Mouse (Mus musculus) MEL (cell line): ENCODE measurements around the gene Heg1. TPM values are rescaled to one million over a fixed set of nuclear protein-coding genes. Genes with fewer than 3 reads are reported as not detected.

Source experiments
- DNase-seq: peaks from one replicate; pipeline ENCODE4 v3.0.0; 2011; ENCODE audit warnings: low read depth, low spot score
- H3K27ac ChIP-seq: 2 replicates; pipeline ENCODE4 v1.5.1; 2012; ENCODE audit warnings: low read depth, mild to moderate bottlenecking, control low read depth, low read length, moderate library complexity; ENCODE audit not compliant: control insufficient read depth
- H3K27me3 ChIP-seq, 2 experiments: fragments of 150-350 bp in 1 of 2; sonication (generic) in 1 of 2; 2 replicates each; pipeline ENCODE4 v1.6.1; 2012; ENCODE audit warnings: low read length in 2 of 2, mild to moderate bottlenecking in 2 of 2, improper control_type of control experiment in 1 of 2, moderate library complexity in 1 of 2; ENCODE audit not compliant: insufficient read depth in 2 of 2, control insufficient read depth in 1 of 2
- H3K36me3 ChIP-seq, 2 experiments: 2 replicates each; pipeline ENCODE4 v1.6.1; 2012 to 2014; ENCODE audit warnings: low read length in 2 of 2, improper control_type of control experiment in 1 of 2, inconsistent platforms in 1 of 2, mild to moderate bottlenecking in 1 of 2; ENCODE audit not compliant: insufficient read depth in 2 of 2, control insufficient read depth in 1 of 2
- H3K4me1 ChIP-seq, 2 experiments: fragments of 150-350 bp in 1 of 2; sonication (generic) in 1 of 2; 2 replicates each; pipeline ENCODE4 v1.6.1; 2012; ENCODE audit warnings: low read length in 2 of 2, improper control_type of control experiment in 1 of 2, mild to moderate bottlenecking in 1 of 2; ENCODE audit not compliant: insufficient read depth in 2 of 2, control insufficient read depth in 1 of 2
- H3K4me3 ChIP-seq, 2 experiments: fragments of 150-350 bp in 1 of 2; sonication (generic) in 1 of 2; 2 replicates each; pipeline ENCODE4 v1.5.1; 2012; ENCODE audit warnings: low read depth in 2 of 2, low read length in 2 of 2, mild to moderate bottlenecking in 2 of 2, moderate library complexity in 2 of 2, control low read depth in 1 of 2, improper control_type of control experiment in 1 of 2; ENCODE audit not compliant: control insufficient read depth in 1 of 2, insufficient read depth in 1 of 2
- H3K79me2 ChIP-seq: 2 replicates; pipeline ENCODE4 v1.6.1; 2012; ENCODE audit warnings: mild to moderate bottlenecking, low read length, moderate library complexity; ENCODE audit not compliant: control insufficient read depth, poor library complexity, insufficient read depth
- H3K9ac ChIP-seq: 2 replicates; pipeline ENCODE4 v1.6.1; 2012; ENCODE audit warnings: low read depth, mild to moderate bottlenecking, control low read depth, low read length, moderate library complexity; ENCODE audit not compliant: control insufficient read depth, poor library complexity, severe bottlenecking
- H3K9me3 ChIP-seq: fragments of 150-350 bp; sonication (generic); replicated peaks from 2 replicates; pipeline ENCODE4 v1.6.1; 2012; ENCODE audit warnings: mild to moderate bottlenecking, low read length, improper control_type of control experiment, moderate library complexity; ENCODE audit not compliant: insufficient read depth
- ELF1 ChIP-seq: IDR thresholded peaks from 2 replicates; pipeline ENCODE4 v1.6.1; 2014; ENCODE audit warnings: low read depth, mild to moderate bottlenecking, inconsistent platforms, low read length, improper control_type of control experiment, moderate library complexity
- EP300 ChIP-seq, 2 experiments: IDR thresholded peaks; 2 replicates each; pipeline ENCODE4 v1.6.1; 2011; ENCODE audit warnings: improper control_type of control experiment in 2 of 2, low read length in 2 of 2, low read depth in 1 of 2, mild to moderate bottlenecking in 1 of 2
- ETS1 ChIP-seq: IDR thresholded peaks from 2 replicates; pipeline ENCODE4 v1.6.1; 2012; ENCODE audit warnings: low read depth, mild to moderate bottlenecking, inconsistent platforms, low read length, improper control_type of control experiment, moderate library complexity
- GATA1 ChIP-seq: IDR thresholded peaks from 2 replicates; pipeline ENCODE4 v1.6.1; 2011; ENCODE audit warnings: low read depth, low read length, improper control_type of control experiment
- JUND ChIP-seq: IDR thresholded peaks from 2 replicates; pipeline ENCODE4 v1.6.1; 2011; ENCODE audit warnings: low read depth, mild to moderate bottlenecking, improper control_type of control experiment, low read length
- MAFK ChIP-seq: IDR thresholded peaks from 2 replicates; pipeline ENCODE4 v1.6.1; 2011; ENCODE audit warnings: low read depth, mild to moderate bottlenecking, low read length, improper control_type of control experiment, borderline replicate concordance
- MAZ ChIP-seq: IDR thresholded peaks from 2 replicates; pipeline ENCODE4 v1.6.1; 2012; ENCODE audit warnings: low read depth, mild to moderate bottlenecking, inconsistent platforms, low read length, improper control_type of control experiment
- MEF2A ChIP-seq: IDR thresholded peaks from 2 replicates; pipeline ENCODE4 v1.6.1; 2014; ENCODE audit warnings: low read depth, mild to moderate bottlenecking, inconsistent platforms, low read length, improper control_type of control experiment; ENCODE audit not compliant: poor library complexity, insufficient replicate concordance, severe bottlenecking; ENCODE audit errors: extremely low read depth
- MXI1 ChIP-seq: IDR thresholded peaks from 2 replicates; pipeline ENCODE4 v1.6.1; 2011; ENCODE audit warnings: mild to moderate bottlenecking, low read depth, low read length, improper control_type of control experiment
- MYB ChIP-seq: IDR thresholded peaks from 2 replicates; pipeline ENCODE4 v1.6.1; 2011; ENCODE audit warnings: mild to moderate bottlenecking, low read depth, low read length, improper control_type of control experiment
- POLR2A ChIP-seq, 2 experiments: IDR thresholded peaks; 2 replicates each; pipeline ENCODE4 v1.6.1; 2011 to 2012; ENCODE audit warnings: low read length in 2 of 2, mild to moderate bottlenecking in 2 of 2, control low read depth in 1 of 2, improper control_type of control experiment in 1 of 2, low read depth in 1 of 2, moderate library complexity in 1 of 2; ENCODE audit not compliant: control insufficient read depth in 1 of 2, insufficient read depth in 1 of 2, poor library complexity in 1 of 2
- RCOR1 ChIP-seq: IDR thresholded peaks from 2 replicates; pipeline ENCODE4 v1.6.1; 2012; ENCODE audit warnings: low read depth, mild to moderate bottlenecking, inconsistent platforms, low read length, improper control_type of control experiment
- SIN3A ChIP-seq: IDR thresholded peaks from 2 replicates; pipeline ENCODE4 v1.6.1; 2012; ENCODE audit warnings: low read length, improper control_type of control experiment, inconsistent platforms
- TAL1 ChIP-seq: IDR thresholded peaks from 2 replicates; pipeline ENCODE4 v1.6.1; 2012; ENCODE audit warnings: mild to moderate bottlenecking, inconsistent platforms, low read length, moderate library complexity, mixed read lengths
- TBP ChIP-seq: IDR thresholded peaks from 2 replicates; pipeline ENCODE4 v1.8.0; 2011; ENCODE audit warnings: low read depth, low read length, improper control_type of control experiment
- TCF12 ChIP-seq: IDR thresholded peaks from 2 replicates; pipeline ENCODE4 v1.6.1; 2014; ENCODE audit warnings: low read depth, mild to moderate bottlenecking, inconsistent platforms, low read length, improper control_type of control experiment, moderate library complexity
- polyA plus RNA-seq, 2 experiments: library from polyadenylated mRNA; stranded (reverse) in 1 of 2; unstranded in 1 of 2; fragments of >175 nt in 1 of 2; fragments of >200 nt in 1 of 2; gene quantifications; 2 replicates each; pipeline versions ENCODE4 v1.2.1 to v1.2.4; 2012; ENCODE audit warnings: low replicate concordance in 2 of 2, low read depth in 1 of 2; ENCODE audit not compliant: insufficient read length in 2 of 2, insufficient read depth in 1 of 2, missing spikeins in 1 of 2
- total RNA-seq: library from RNA; depleted of rRNA; stranded (reverse); fragments of 300-350 nt; gene quantifications from 2 replicates; pipeline ENCODE4 v1.2.3, GENCODE M21; 2012

The Heg1 gene
- total and polyA plus RNA-seq, 3 experiments = 4.1 to 72.0 (median 6.9) TPM

GRCm38 (mm10) chr16:33772809-33773208 lies 88.6 kb downstream of the Heg1 start:
- H3K4me1 ChIP-seq = peaks cover 34 to 66% of the 10 kb centered on the region in 2 experiments

GRCm38 (mm10) chr16:33774972-33775371 lies 90.8 kb downstream of the Heg1 start:
- peak; percentile 55 for DNase-seq
- H3K27ac ChIP-seq = peak overlapping the region; percentile 0; the same call in 1 of the 2 replicates
- peaks cover 31 to 60% of the 10 kb centered on the region in 2 experiments for H3K4me1 ChIP-seq
- H3K4me3 ChIP-seq = no peak overlapping the region
- no peaks in the 10 kb centered on the region for H3K79me2 ChIP-seq
- TF ChIP-seq TAL1 (peak; percentile 25; the same call in 1 of the 2 replicates), MEF2A (no peak)
- H3K9me3 ChIP-seq = no peaks in the 10 kb centered on the region
- peaks cover 0 to 54% of the 10 kb centered on the region in 2 experiments; a peak in 2 of 4 replicates for H3K36me3 ChIP-seq
- H3K9ac ChIP-seq = no peak overlapping the region
- no peaks in the 10 kb centered on the region for H3K27me3 ChIP-seq

More at GRCm38 (mm10) chr16:33772809-33773208, 88.6 kb downstream of the Heg1 start:
- TF ChIP-seq GATA1 (peak; percentile 57), ETS1 (peak; percentile 80), EP300 (IDR thresholded peaks at IDR 0.05; ENCODE audit: low read depth in 1 of 2, low read length in 2 of 2) (peak; percentile 47 to 55; a peak in 3 of 4 replicates), TCF12 (peak; percentile 54), SIN3A (peak; percentile 58), ELF1 (no peak), MXI1 (no peak)
- Histone ChIP-seq H3K9me3 (no peaks in the 10 kb centered on the region), H3K36me3 (peaks cover 0 to 59% of the 10 kb centered on the region in 2 experiments; a peak in 2 of 4 replicates), H3K27ac (no peak overlapping the region; the same call in 1 of the 2 replicates), H3K27me3 (no peaks in the 10 kb centered on the region), H3K4me3 (no peak overlapping the region), H3K79me2 (no peaks in the 10 kb centered on the region), H3K9ac (no peak overlapping the region)
- no peak for DNase-seq

- DNase-seq = peak; percentile 58
- TF ChIP-seq JUND (no peak), SIN3A (peak; percentile 42; the same call in 1 of the 2 replicates), POLR2A (IDR thresholded peaks at IDR 0.05; ENCODE audit: control insufficient read depth in 1 of 2, insufficient read depth in 1 of 2, low read depth in 1 of 2, low read length in 2 of 2, poor library complexity in 1 of 2) (peak in 1 of 2 experiments; percentile 16; a peak in 1 of 4 replicates), ETS1 (peak; percentile 60), GATA1 (peak; percentile 88), EP300 (IDR thresholded peaks at IDR 0.05; ENCODE audit: low read depth in 1 of 2, low read length in 2 of 2) (peak in 1 of 2 experiments; percentile 43; a peak in 3 of 4 replicates), MAZ (no peak), MAFK (no peak), TBP (0 out of 2 replicates have a peak, but pooled peaks have one; percentile 51), MYB (no peak), TAL1 (no peak; the same call in 1 of the 2 replicates), TCF12 (peak; percentile 27; the same call in 1 of the 2 replicates), MEF2A (peak; percentile 89; the same call in 1 of the 2 replicates), RCOR1 (peak; percentile 49)
- Histone ChIP-seq H3K36me3 (peaks cover 0 to 49% of the 10 kb centered on the region in 2 experiments; a peak in 2 of 4 replicates), H3K4me3 (no peak overlapping the region), H3K4me1 (peaks cover 28 to 56% of the 10 kb centered on the region in 2 experiments), H3K27me3 (no peaks in the 10 kb centered on the region), H3K79me2 (no peaks in the 10 kb centered on the region), H3K9me3 (no peaks in the 10 kb centered on the region), H3K9ac (no peak overlapping the region; the same call in 1 of the 2 replicates), H3K27ac (peak overlapping the region; percentile 39; the same call in 1 of the 2 replicates)
These were observed 91.7 kb downstream of the Heg1 start for GRCm38 (mm10) chr16:33775733-33776335.
